Mouse (Mus musculus): ENCODE measurements at regions not wholly inside any gene's neighbourhood (a gene's known extent, or its start where the extent isn't known, plus 50 kb on each side); places are given as distances from the start of the nearest gene placed in this dataset.

GRCm38 (mm10) chr15:36348348-36348747 is 659.2 kb downstream of the Zfp706 start:
- no peak for TF ChIP-seq POLR2A (IDR thresholded peaks at IDR 0.05; ENCODE audit: extremely low read depth, insufficient read depth, low read length)
- TF ChIP-seq CTCF (IDR thresholded peaks at IDR 0.05; ENCODE audit: low read depth, low read length), result no peak

Measured in liver, adult 2 months (tissue).